25 mouse cellular contexts compared by ENCODE assay signal in the genomic region with DNA sequence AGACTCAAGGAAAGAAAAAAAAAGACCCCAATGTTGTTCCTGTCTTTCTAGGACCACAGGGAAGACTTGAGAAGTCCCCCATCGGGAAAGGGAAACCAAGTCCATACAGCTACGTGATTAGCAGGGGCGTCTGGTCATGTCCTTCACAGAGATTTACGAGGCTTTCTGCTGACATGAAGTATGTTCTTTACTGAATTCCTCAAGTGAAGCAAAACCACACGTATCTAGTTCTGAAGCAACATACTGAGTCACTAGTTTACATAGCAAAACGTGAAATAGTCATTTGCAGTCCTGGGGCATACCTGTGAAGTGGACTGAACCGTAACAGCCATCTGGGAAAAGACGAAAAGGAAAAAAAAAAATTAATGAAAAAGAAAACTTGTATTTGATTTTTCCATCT. TPM values are rescaled to one million over a fixed set of nuclear protein-coding genes. Genes with fewer than 3 reads are reported as not detected.
"Had no signal": no experiment of that assay in that cellular context is flagged by ENCODE, and none has a peak within 500 bp of the region (broad histone marks: within the 10 kb centered on the region; RNA-seq: fewer than 3 reads in every experiment).

No protein-coding gene starts in this region.

- H3K9ac ChIP-seq: liver, embryonic 15.5 days; liver, postnatal 0 days; lung, embryonic 15.5 days; midbrain, embryonic 12.5 days; midbrain, embryonic 15.5 days; neural tube, embryonic 12.5 days; stomach, embryonic 15.5 days had no signal

- H3K27ac ChIP-seq: liver, embryonic 15.5 days; lung, embryonic 15.5 days; macrophage; midbrain, embryonic 12.5 days; midbrain, embryonic 15.5 days; neural tube, embryonic 12.5 days; stomach, embryonic 15.5 days; stomach, postnatal 0 days had no signal

- H3K9me3 ChIP-seq: liver, embryonic 15.5 days; lung, embryonic 15.5 days; midbrain, embryonic 12.5 days; midbrain, embryonic 15.5 days; neural tube, embryonic 12.5 days; stomach, embryonic 15.5 days had no signal

- H3K4me3 ChIP-seq: liver, embryonic 15.5 days; lung, embryonic 15.5 days; megakaryocyte, embryonic 14.5 days; midbrain, embryonic 12.5 days; midbrain, embryonic 15.5 days; neural tube, embryonic 12.5 days; stomach, embryonic 15.5 days had no signal

- H3K4me2 ChIP-seq: liver, embryonic 15.5 days; lung, embryonic 15.5 days; midbrain, embryonic 12.5 days; midbrain, embryonic 15.5 days; neural tube, embryonic 12.5 days; stomach, embryonic 15.5 days had no signal

- H3K27me3 ChIP-seq: liver, embryonic 15.5 days; lung, embryonic 15.5 days; megakaryocyte, embryonic 14.5 days; midbrain, embryonic 12.5 days; midbrain, embryonic 15.5 days; neural tube, embryonic 12.5 days; stomach, embryonic 15.5 days had no signal

- H3K36me3 ChIP-seq: liver, embryonic 15.5 days; lung, embryonic 15.5 days; midbrain, embryonic 12.5 days; midbrain, embryonic 15.5 days; neural tube, embryonic 12.5 days; stomach, embryonic 15.5 days had no signal

- DNase-seq: liver, postnatal 0 days; lung, adult 2 months; lung, postnatal 10 days; lung, postnatal 36 days; right cerebral cortex, postnatal 14 days; thymus, adult 2 months; thymus, postnatal 25 days; thymus, postnatal 4 days had no signal

- H3K4me1 ChIP-seq: liver, embryonic 15.5 days; lung, embryonic 15.5 days; megakaryocyte, embryonic 14.5 days; midbrain, embryonic 12.5 days; midbrain, embryonic 15.5 days; neural tube, embryonic 12.5 days; stomach, embryonic 15.5 days had no signal

- ATAC-seq: liver, postnatal 0 days; midbrain, embryonic 15.5 days had no signal

RNA-seq across cellular contexts. Expression of a gene that starts 21.5 kb away (rescaled TPM):
- total RNA-seq: megakaryocyte progenitor cell, adult 5-6 weeks; midbrain, postnatal 0 days; monocyte, adult 5-6 weeks; neutrophil, adult 5-6 weeks had no signal
- polyA plus RNA-seq: liver, embryonic 15.5 days; liver, postnatal 0 days; macrophage; midbrain, embryonic 12.5 days; midbrain, embryonic 15.5 days; midbrain, postnatal 0 days; neural tube, embryonic 12.5 days; neural tube, embryonic 14.5 days; spleen, adult 2 months; testis, adult 2 months; thymus, adult 2 months; urinary bladder, adult 2 months had no signal

RNA-seq across cellular contexts. Expression of a gene that starts 32.8 kb away (rescaled TPM):
- total RNA-seq: megakaryocyte progenitor cell, adult 5-6 weeks; monocyte, adult 5-6 weeks; neutrophil, adult 5-6 weeks had no signal
- polyA plus RNA-seq: macrophage had no signal
